Mouse (Mus musculus): ENCODE measurements around the gene Ndufaf1. TPM values are rescaled to one million over a fixed set of nuclear protein-coding genes. Genes with fewer than 3 reads are reported as not detected.
A peak's percentile ranks its signal among the peaks of the same experiment; 100 is the strongest.
"Not testable (repeated sequence)": the region's sequence is repeated elsewhere in the genome, so short reads cannot be mapped to it uniquely, and the experiment has no call there.

Ndufaf1 gene
- polyA plus RNA-seq, 1 experiment, result 0.62 TPM

- Histone ChIP-seq H3K4me3 (replicated peaks) (no peak overlapping the region), H3K36me3 (ENCODE audit: control insufficient read depth) (peaks cover 48% of the 10 kb centered on the region), H3K9me3 (ENCODE audit: control insufficient read depth, low read length) (no peaks in the 10 kb centered on the region), H3K4me1 (ENCODE audit: control insufficient read depth) (peaks cover 3% of the 10 kb centered on the region), H3K27me3 (ENCODE audit: control insufficient read depth) (no peaks in the 10 kb centered on the region)
- TF ChIP-seq TAL1 (IDR thresholded peaks at IDR 0.05; ENCODE audit: low read length) (no peak), GATA1 (IDR thresholded peaks at IDR 0.05; ENCODE audit: low read length) (no peak)
These were observed 21.1 kb upstream of the Ndufaf1 start for GRCm38 (mm10) chr2:119683706-119684105.

- Histone ChIP-seq H3K36me3 (ENCODE audit: control insufficient read depth) (peaks cover 22% of the 10 kb centered on the region), H3K4me3 (replicated peaks) (peak overlapping the region; percentile 90), H3K9me3 (ENCODE audit: control insufficient read depth, low read length) (no peaks in the 10 kb centered on the region), H3K4me1 (ENCODE audit: control insufficient read depth) (peaks cover 32% of the 10 kb centered on the region), H3K27me3 (ENCODE audit: control insufficient read depth) (peaks cover 6% of the 10 kb centered on the region)
- TF ChIP-seq GATA1 (IDR thresholded peaks at IDR 0.05; ENCODE audit: low read length) (no peak), TAL1 (IDR thresholded peaks at IDR 0.05; ENCODE audit: low read length) (no peak)
These were observed 13.2 kb upstream of the Ndufaf1 start for GRCm38 (mm10) chr2:119675831-119676230.

- H3K27me3 ChIP-seq (ENCODE audit: control insufficient read depth), result peaks cover 8% of the 10 kb centered on the region
These were observed 12.7 kb upstream of the Ndufaf1 start for GRCm38 (mm10) chr2:119675215-119675784.

GRCm38 (mm10) chr2:119674525-119675214, 12.0 kb upstream of the Ndufaf1 start, which contains the start of gene Rtf1:
Rtf1 (plus strand) TSS chr2:119675068.
- TF ChIP-seq GATA1 (IDR thresholded peaks at IDR 0.05; ENCODE audit: low read length), result no peak
- no peak for TF ChIP-seq TAL1 (IDR thresholded peaks at IDR 0.05; ENCODE audit: low read length)
- Histone ChIP-seq H3K36me3 (ENCODE audit: control insufficient read depth) (peaks cover 16% of the 10 kb centered on the region), H3K4me1 (ENCODE audit: control insufficient read depth) (peaks cover 31% of the 10 kb centered on the region), H3K4me3 (replicated peaks) (peak within 1 kb of the TSS; percentile 90), H3K9me3 (ENCODE audit: control insufficient read depth, low read length) (no peaks in the 10 kb centered on the region), H3K27me3 (ENCODE audit: control insufficient read depth) (peaks cover 8% of the 10 kb centered on the region)

More at GRCm38 (mm10) chr2:119675215-119675784, 12.7 kb upstream of the Ndufaf1 start:
- H3K9me3 ChIP-seq (ENCODE audit: control insufficient read depth, low read length), result no peaks in the 10 kb centered on the region
- TF ChIP-seq TAL1 (IDR thresholded peaks at IDR 0.05; ENCODE audit: low read length) (no peak), GATA1 (IDR thresholded peaks at IDR 0.05; ENCODE audit: low read length) (no peak)
- H3K4me3 ChIP-seq (replicated peaks), result peak overlapping the region; percentile 90
- H3K36me3 ChIP-seq (ENCODE audit: control insufficient read depth), result peaks cover 19% of the 10 kb centered on the region
- H3K4me1 ChIP-seq (ENCODE audit: control insufficient read depth), result peaks cover 31% of the 10 kb centered on the region

GRCm38 (mm10) chr2:119669010-119669409, 6.4 kb upstream of the Ndufaf1 start:
- peaks cover 13% of the 10 kb centered on the region for H3K4me1 ChIP-seq (ENCODE audit: control insufficient read depth)
- no peak for TF ChIP-seq GATA1 (IDR thresholded peaks at IDR 0.05; ENCODE audit: low read length)
- H3K27me3 ChIP-seq (ENCODE audit: control insufficient read depth), result peaks cover 8% of the 10 kb centered on the region
- H3K4me3 ChIP-seq (replicated peaks), result no peak overlapping the region
- H3K9me3 ChIP-seq (ENCODE audit: control insufficient read depth, low read length), result no peaks in the 10 kb centered on the region
- H3K36me3 ChIP-seq (ENCODE audit: control insufficient read depth), result no peaks in the 10 kb centered on the region

- not testable (repeated sequence) for H3K9me3 ChIP-seq (ENCODE audit: control insufficient read depth, low read length); H3K27me3 ChIP-seq (ENCODE audit: control insufficient read depth); H3K4me3 ChIP-seq (replicated peaks); H3K36me3 ChIP-seq (ENCODE audit: control insufficient read depth)
- peaks cover 17% of the 10 kb centered on the region for H3K4me1 ChIP-seq (ENCODE audit: control insufficient read depth)
These were observed 3.1 kb upstream of the Ndufaf1 start for GRCm38 (mm10) chr2:119665744-119666143.

GRCm38 (mm10) chr2:119644254-119644653, 18.4 kb downstream of the Ndufaf1 start:
- no peaks in the 10 kb centered on the region for H3K27me3 ChIP-seq (ENCODE audit: control insufficient read depth)
- peaks cover 98% of the 10 kb centered on the region for H3K36me3 ChIP-seq (ENCODE audit: control insufficient read depth)
- H3K9me3 ChIP-seq (ENCODE audit: control insufficient read depth, low read length), result no peaks in the 10 kb centered on the region
- TF ChIP-seq GATA1 (IDR thresholded peaks at IDR 0.05; ENCODE audit: low read length) (no peak), TAL1 (IDR thresholded peaks at IDR 0.05; ENCODE audit: low read length) (no peak)
- H3K4me1 ChIP-seq (ENCODE audit: control insufficient read depth), result no peaks in the 10 kb centered on the region; the same call in 1 of the 2 replicates
- H3K4me3 ChIP-seq (replicated peaks), result no peak overlapping the region

GRCm38 (mm10) chr2:119641214-119641912, 21.3 kb downstream of the Ndufaf1 start:
- Histone ChIP-seq H3K4me1 (ENCODE audit: control insufficient read depth) (no peaks in the 10 kb centered on the region; the same call in 1 of the 2 replicates), H3K4me3 (replicated peaks) (no peak overlapping the region), H3K27me3 (ENCODE audit: control insufficient read depth) (no peaks in the 10 kb centered on the region), H3K9me3 (ENCODE audit: control insufficient read depth, low read length) (no peaks in the 10 kb centered on the region), H3K36me3 (ENCODE audit: control insufficient read depth) (peaks cover 97% of the 10 kb centered on the region)
- TF ChIP-seq TAL1 (IDR thresholded peaks at IDR 0.05; ENCODE audit: low read length) (no peak), GATA1 (IDR thresholded peaks at IDR 0.05; ENCODE audit: low read length) (no peak)

GRCm38 (mm10) chr2:119636781-119637180, 25.8 kb downstream of the Ndufaf1 start:
- no peaks in the 10 kb centered on the region for H3K9me3 ChIP-seq (ENCODE audit: control insufficient read depth, low read length)
- peaks cover 98% of the 10 kb centered on the region for H3K36me3 ChIP-seq (ENCODE audit: control insufficient read depth)
- TF ChIP-seq GATA1 (IDR thresholded peaks at IDR 0.05; ENCODE audit: low read length), result no peak
- TF ChIP-seq TAL1 (IDR thresholded peaks at IDR 0.05; ENCODE audit: low read length), result no peak
- no peaks in the 10 kb centered on the region for H3K27me3 ChIP-seq (ENCODE audit: control insufficient read depth)
- no peaks in the 10 kb centered on the region; the same call in 1 of the 2 replicates for H3K4me1 ChIP-seq (ENCODE audit: control insufficient read depth)
- H3K4me3 ChIP-seq (replicated peaks), result no peak overlapping the region
